Mouse (Mus musculus) kidney, embryonic 14.5 days (tissue): Measurements from ENCODE around the gene Foxn4. TPM values are rescaled to one million over a fixed set of nuclear protein-coding genes. Genes with fewer than 3 reads are reported as not detected.
A peak's percentile ranks its signal among the peaks of the same experiment; 100 is the strongest.

Source experiments
- ATAC-seq: fragments of 200-750 bp; cut with Nextera tagmentation; 2 replicates; pipeline ENCODE4 v1.8.0; 2017; ENCODE audit warnings: moderate number of reproducible peaks, mild to moderate bottlenecking, moderate TSS enrichment, moderate library complexity; ENCODE audit not compliant: low FRiP score, low TSS enrichment
- H3K27ac ChIP-seq: fragments of 300-500 bp; sonication (generic); 2 replicates; pipeline ENCODE4 v1.5.1; 2014; ENCODE audit warnings: low read depth, mild to moderate bottlenecking, low read length, moderate library complexity, mixed read lengths
- H3K27me3 ChIP-seq: fragments of 300-500 bp; sonication (generic); 2 replicates; pipeline ENCODE4 v1.6.1; 2014; ENCODE audit warnings: mild to moderate bottlenecking, low read length; ENCODE audit not compliant: control insufficient read depth, insufficient read depth
- H3K36me3 ChIP-seq: fragments of 300-500 bp; sonication (generic); 2 replicates; pipeline ENCODE4 v1.6.1; 2014; ENCODE audit warnings: low read length, mixed read lengths; ENCODE audit not compliant: control insufficient read depth, insufficient read depth
- H3K4me1 ChIP-seq: fragments of 300-500 bp; sonication (generic); 2 replicates; pipeline ENCODE4 v1.6.1; 2014; ENCODE audit warnings: low read length, mixed read lengths; ENCODE audit not compliant: control insufficient read depth, insufficient read depth
- H3K4me2 ChIP-seq: fragments of 300-500 bp; sonication (generic); replicated peaks from 2 replicates; pipeline ENCODE4 v1.6.1; 2014; ENCODE audit warnings: low read depth, mild to moderate bottlenecking, low read length
- H3K4me3 ChIP-seq: fragments of 300-500 bp; sonication (generic); 2 replicates; pipeline ENCODE4 v1.5.1; 2014; ENCODE audit warnings: mild to moderate bottlenecking, low read length
- H3K9ac ChIP-seq: fragments of 300-500 bp; sonication (generic); 2 replicates; pipeline ENCODE4 v1.6.1; 2014; ENCODE audit warnings: low read depth, mild to moderate bottlenecking, low read length, moderate library complexity
- H3K9me3 ChIP-seq: fragments of 300-500 bp; sonication (generic); 2 replicates; pipeline ENCODE4 v1.6.1; 2016; ENCODE audit warnings: low read length; ENCODE audit not compliant: control insufficient read depth
- WGBS: fragments of 180-500 bp; shearing (Covaris S2); extraction: QIAGEN DNeasy Blood & Tissue Kit; methylation state at CpG from one replicate; pipeline ENCODE4 v1.1.7; 2014; 5-methylcytosine and 5-hydroxymethylcytosine counted together
- polyA plus RNA-seq: library from polyadenylated mRNA; unstranded; fragments of >200 nt; fragmentation: Nextera tagmentation; extraction: Ambion mirVana; gene quantifications from 2 replicates; pipeline ENCODE4 v1.2.1, GENCODE M21; 2014

The Foxn4 gene
- polyA plus RNA-seq, 1 experiment from 2014 or later, result not detected

DNA sequence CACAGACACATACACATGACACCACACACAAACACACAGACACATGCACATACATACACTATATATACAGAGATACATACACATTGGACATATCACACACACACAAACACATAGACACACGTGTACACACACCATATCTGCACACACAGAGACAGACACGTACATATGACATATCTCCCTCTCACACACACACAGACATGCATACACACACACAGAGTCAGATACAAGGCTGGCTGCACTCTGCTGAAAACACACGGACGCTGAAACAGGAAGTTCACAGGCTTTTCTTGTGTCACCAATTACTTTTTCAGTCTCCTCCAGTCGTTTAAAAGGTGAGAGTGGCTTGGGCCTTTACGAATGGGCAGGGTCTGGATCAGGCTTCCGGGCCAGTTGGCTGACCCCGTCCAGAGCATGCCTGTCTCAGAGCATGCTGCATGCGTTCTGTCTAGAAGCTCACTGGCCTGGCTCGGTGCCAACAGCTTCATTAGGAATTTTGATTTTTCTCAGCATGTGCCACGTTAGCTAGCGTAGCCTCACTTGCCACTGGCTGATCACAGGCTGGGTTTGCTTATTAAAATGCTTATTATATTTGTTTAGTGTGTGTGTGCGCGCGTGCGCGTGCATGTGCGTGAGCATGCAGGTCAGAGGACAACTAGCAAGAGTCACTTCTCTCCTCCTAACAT, 24.7 kb upstream of the Foxn4 start:
- Histone ChIP-seq H3K4me3 (no peak overlapping the region), H3K4me2 (no peak overlapping the region), H3K9ac (no peak overlapping the region), H3K36me3 (no peaks in the 10 kb centered on the region), H3K27ac (no peak overlapping the region), H3K9me3 (no peaks in the 10 kb centered on the region), H3K27me3 (no peaks in the 10 kb centered on the region), H3K4me1 (no peaks in the 10 kb centered on the region)
- no peak for ATAC-seq
- WGBS, result 60% methylated on average over 18 of the region's 18 CpGs

DNA sequence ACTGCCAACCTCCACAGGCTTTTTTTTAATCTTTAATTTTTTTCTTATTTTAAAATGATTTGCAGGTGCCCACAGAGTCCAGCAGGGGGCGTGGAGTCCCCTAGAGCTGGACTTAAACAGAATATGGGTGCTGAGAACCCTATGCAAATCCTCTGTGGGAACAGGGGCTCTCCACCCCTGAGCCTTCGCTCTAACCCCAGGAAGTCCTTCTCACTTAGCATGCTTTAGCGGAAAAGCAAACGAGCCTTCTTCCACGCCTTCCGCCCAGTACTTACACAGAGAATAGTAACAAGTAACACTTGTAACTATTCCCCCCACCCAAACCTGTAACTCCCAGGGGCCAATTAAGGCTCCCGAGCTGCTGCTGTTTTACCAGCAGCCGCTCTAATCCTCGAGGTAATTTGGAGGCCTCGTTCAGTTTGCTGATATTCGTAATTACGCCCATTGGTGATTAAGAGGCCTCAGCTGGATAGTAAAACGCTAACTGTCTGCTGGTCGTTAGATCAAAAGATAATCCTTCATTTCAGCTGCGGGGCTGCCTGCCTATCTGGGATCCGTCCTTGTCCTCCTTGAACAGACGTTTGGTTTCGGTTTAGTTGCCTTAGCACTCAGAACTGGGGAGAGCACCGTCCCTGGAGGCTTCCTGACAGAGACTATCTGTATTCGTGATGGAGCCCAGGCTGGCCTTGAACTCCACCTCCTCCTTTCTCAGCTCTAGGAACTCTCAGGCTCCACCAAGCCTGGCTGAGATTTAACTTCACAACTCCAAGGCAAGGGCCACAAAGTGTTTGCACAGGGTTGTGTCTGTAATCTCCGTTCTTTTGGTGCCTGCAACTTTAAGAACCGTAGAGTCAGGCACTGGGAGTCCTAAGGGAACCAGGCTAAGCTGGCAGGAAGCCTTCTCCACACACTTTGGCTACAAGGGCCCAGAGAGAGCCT, 23.4 kb upstream of the Foxn4 start:
- Histone ChIP-seq H3K4me2 (no peak overlapping the region), H3K4me1 (no peaks in the 10 kb centered on the region), H3K4me3 (no peak overlapping the region), H3K9me3 (no peaks in the 10 kb centered on the region), H3K27ac (peak overlapping the region; percentile 42; the same call in 1 of the 2 replicates), H3K27me3 (no peaks in the 10 kb centered on the region), H3K36me3 (no peaks in the 10 kb centered on the region), H3K9ac (no peak overlapping the region)
- WGBS, result 20% methylated on average over 22 of the region's 22 CpGs
- ATAC-seq, result no peak

DNA sequence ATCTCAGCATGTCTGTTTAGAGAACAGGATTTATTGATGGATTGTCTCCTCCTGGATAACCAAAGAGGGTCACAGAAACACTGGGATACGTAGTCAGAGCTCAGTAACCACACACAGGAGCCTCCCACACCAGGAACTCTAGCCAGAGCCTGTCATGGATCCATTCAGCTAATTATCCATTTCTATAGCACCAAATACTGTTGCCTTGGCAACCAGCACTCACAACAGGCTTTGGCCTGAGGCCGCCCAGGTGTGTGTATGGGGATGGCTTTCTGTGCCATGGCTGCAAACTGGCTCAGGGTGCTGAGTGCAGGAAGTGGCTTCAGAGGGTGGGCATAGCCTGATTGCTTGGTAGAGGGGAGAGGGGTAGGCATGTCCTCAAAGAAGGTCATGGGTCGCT, 16.4 kb upstream of the Foxn4 start:
- ATAC-seq, result no peak
- Histone ChIP-seq H3K36me3 (no peaks in the 10 kb centered on the region), H3K27me3 (peaks cover 4% of the 10 kb centered on the region; the same call in 1 of the 2 replicates), H3K9me3 (no peaks in the 10 kb centered on the region), H3K9ac (no peak overlapping the region), H3K4me2 (no peak overlapping the region), H3K27ac (no peak overlapping the region), H3K4me1 (no peaks in the 10 kb centered on the region), H3K4me3 (no peak overlapping the region)
- WGBS, result 71% methylated on average over 3 of the region's 3 CpGs

DNA sequence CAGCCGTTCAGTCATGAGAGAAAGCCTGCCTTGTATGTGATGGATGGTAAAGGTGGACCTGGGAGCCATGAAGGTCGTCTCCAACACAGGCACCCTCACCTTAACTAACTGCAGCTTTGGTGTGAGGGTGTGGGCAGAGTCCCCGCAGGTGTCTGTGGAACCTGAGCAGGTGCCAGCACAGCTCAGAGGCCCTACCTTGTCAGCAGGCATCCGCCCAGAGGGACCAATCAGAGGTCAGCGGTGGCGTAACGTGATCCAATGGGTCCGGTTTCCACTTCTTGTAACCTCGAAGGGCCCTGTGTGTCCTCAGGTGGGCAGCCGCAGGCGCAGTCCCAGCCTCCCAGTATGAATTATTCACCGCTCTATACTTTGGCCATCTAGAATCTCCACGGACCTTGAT, 15.3 kb upstream of the Foxn4 start, which contains the start of gene Myo1h:
TSS of gene Myo1h (plus strand) at position 293 of the 400 bp plus-strand sequence.
- Histone ChIP-seq H3K9me3 (no peaks in the 10 kb centered on the region), H3K9ac (no peak within 1 kb of the TSS), H3K36me3 (no peaks in the 10 kb centered on the region), H3K4me3 (no peak within 1 kb of the TSS), H3K4me2 (no peak within 1 kb of the TSS), H3K4me1 (no peaks in the 10 kb centered on the region), H3K27ac (peak within 1 kb of the TSS; percentile 48; the same call in 1 of the 2 replicates), H3K27me3 (peaks cover 4% of the 10 kb centered on the region; the same call in 1 of the 2 replicates)
- WGBS, result 30% methylated on average over 13 of the region's 13 CpGs
- ATAC-seq, result peak; percentile 28; the same call in 1 of the 2 replicates

DNA sequence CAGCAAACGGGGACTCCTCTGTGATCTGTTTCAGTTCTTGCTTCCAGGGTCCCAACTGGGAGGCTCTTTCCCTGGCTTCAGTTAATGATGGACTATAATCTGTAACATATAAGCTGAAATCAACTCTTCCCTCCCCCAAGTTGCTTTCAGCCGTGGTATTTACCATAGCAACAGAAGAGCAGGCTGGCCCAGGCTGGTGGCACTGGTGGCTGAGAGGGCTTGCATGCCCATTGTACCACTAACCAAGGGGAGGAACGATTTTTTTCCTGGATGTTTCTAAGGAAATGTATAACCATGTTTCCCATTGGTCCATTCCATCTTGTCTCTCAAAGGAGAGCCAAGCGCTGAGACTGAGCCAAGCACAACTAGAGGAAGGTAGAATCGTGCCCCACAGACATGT, 14.8 kb upstream of the Foxn4 start:
- 0 out of 2 replicates have a peak overlapping the region, but pooled peaks have one; percentile 48 for H3K27ac ChIP-seq
- H3K4me1 ChIP-seq, result no peaks in the 10 kb centered on the region
- no peaks in the 10 kb centered on the region for H3K36me3 ChIP-seq
- 73% methylated on average over 5 of the region's 5 CpGs for WGBS
- peaks cover 4% of the 10 kb centered on the region; the same call in 1 of the 2 replicates for H3K27me3 ChIP-seq
- H3K4me3 ChIP-seq, result no peak overlapping the region
- ATAC-seq, result 0 out of 2 replicates have a peak, but pooled peaks have one; percentile 20
- no peaks in the 10 kb centered on the region for H3K9me3 ChIP-seq
- H3K4me2 ChIP-seq, result no peak overlapping the region
- H3K9ac ChIP-seq, result no peak overlapping the region

DNA sequence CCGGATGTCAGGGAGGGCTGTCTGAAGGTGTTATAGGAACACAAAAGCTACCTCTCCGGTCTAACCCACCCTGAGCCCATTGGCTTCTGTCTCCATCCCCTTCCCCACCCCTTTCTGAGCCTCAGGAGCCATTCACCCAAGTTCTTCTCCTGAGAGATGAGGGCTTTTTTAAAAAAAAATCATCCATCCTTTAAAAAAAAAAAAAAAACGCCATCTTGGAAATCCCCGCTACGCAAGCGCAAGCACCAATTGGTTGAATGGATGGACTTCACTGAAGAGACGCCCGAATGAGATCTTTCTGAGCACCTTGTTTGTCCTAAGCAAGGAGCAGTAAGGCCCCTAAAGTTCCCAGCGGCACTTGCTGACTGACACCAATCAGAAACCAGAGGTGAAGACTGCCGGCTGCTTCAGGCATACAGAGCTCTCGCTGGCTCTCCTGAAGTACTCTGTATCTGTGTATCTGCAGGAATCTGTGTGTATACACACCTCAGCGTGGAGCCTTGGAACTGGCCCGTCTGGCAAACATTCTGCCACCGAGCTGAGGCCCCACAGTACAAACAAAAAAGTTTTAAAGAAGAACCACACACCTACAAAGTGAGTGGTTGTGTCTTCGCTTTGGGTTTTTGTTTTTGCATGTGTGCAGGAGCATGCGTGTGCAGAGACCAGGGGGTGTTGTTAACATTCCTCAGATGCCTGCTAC, 13.4 kb upstream of the Foxn4 start:
- H3K4me2 ChIP-seq, result no peak overlapping the region
- no peaks in the 10 kb centered on the region for H3K4me1 ChIP-seq
- ATAC-seq, result no peak
- no peaks in the 10 kb centered on the region for H3K9me3 ChIP-seq
- H3K27me3 ChIP-seq, result peaks cover 4% of the 10 kb centered on the region; the same call in 1 of the 2 replicates
- H3K4me3 ChIP-seq, result no peak overlapping the region
- no peaks in the 10 kb centered on the region for H3K36me3 ChIP-seq
- no peak overlapping the region for H3K9ac ChIP-seq
- H3K27ac ChIP-seq, result no peak overlapping the region
- WGBS, result 84% methylated on average over 16 of the region's 16 CpGs

DNA sequence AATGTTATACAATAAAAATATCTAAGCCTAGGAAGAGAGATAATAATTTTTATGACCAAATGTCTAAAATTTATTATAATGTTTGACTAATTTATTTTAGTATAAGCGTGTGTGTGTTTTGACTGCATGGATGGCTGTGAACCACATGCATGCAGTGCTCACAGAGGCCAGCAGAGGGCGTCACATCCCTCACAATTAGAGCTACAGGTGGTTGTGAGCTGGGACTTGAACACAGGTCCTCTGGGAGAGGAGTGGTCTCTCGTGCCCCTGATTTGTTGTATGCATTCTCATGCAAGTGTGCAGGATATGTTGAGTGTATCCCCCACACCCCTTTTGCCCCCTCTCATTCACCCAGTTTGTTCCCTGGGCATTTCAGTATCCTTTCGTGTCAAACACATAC, 12.5 kb upstream of the Foxn4 start:
- no peak for ATAC-seq
- WGBS, result 78% methylated on average over 4 of the region's 4 CpGs

DNA sequence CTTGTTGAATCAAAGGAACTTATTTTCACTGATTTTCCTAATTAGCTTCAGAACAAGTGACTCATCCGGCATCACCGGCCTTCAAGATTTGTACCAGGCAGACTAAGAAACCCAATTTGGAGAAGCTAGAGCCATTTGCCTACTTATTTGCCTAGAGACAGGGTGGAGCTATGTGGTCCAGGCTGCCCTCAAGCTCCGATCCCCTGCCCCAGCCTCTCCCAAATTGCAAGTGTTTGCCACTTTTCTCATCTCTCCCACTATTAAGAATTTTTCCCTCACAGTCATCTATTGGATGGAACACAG, 11.7 kb upstream of the Foxn4 start:
- Histone ChIP-seq H3K9ac (no peak overlapping the region), H3K4me3 (no peak overlapping the region), H3K9me3 (no peaks in the 10 kb centered on the region), H3K4me2 (no peak overlapping the region), H3K27ac (no peak overlapping the region), H3K4me1 (no peaks in the 10 kb centered on the region), H3K36me3 (no peaks in the 10 kb centered on the region), H3K27me3 (peaks cover 4% of the 10 kb centered on the region; the same call in 1 of the 2 replicates)
- no peak for ATAC-seq
- WGBS, result 89% methylated on average over 3 of the region's 3 CpGs

More for the DNA sequence above, 12.5 kb upstream of the Foxn4 start:
- Histone ChIP-seq H3K9ac (no peak overlapping the region), H3K9me3 (no peaks in the 10 kb centered on the region), H3K27me3 (peaks cover 4% of the 10 kb centered on the region; the same call in 1 of the 2 replicates), H3K4me2 (no peak overlapping the region), H3K27ac (no peak overlapping the region), H3K4me3 (no peak overlapping the region), H3K4me1 (no peaks in the 10 kb centered on the region), H3K36me3 (no peaks in the 10 kb centered on the region)
